20 mouse cellular contexts compared by ENCODE assay signal in the genomic region with DNA sequence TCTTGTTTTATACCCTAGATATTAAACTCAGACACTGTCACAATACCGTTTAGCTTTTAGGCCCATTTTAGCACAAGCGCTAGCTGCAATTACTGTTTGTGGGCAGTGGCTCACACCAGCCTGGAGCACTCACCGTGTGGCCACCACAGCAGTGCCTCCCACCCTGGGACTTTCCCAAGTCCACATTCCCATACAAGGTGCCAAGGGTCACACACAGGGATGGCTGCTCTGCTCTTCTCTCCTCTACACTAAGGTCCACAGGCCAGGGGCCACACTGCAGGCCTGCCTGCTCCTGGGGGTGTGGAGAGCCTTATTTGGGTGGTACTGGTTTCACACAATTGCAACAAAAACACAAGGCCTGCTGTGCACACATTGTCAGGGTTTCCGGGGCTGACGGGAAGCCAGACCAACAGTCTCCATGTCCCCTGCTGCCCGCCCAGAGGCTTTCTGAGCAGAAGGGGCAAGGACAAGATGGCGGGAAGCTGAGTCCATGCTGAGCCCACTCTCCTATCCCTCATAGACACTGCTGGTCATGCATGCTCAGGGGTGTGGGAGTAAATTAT. TPM values are rescaled to one million over a fixed set of nuclear protein-coding genes. Genes with fewer than 3 reads are reported as not detected.
DNase-seq lines count a peak whose midpoint lies in the region; ATAC-seq and TF ChIP-seq lines count a peak whose summit lies in the region.
"Had no signal": no experiment of that assay in that cellular context is flagged by ENCODE, and none has a peak within 500 bp of the region (broad histone marks: within the 10 kb centered on the region; RNA-seq: fewer than 3 reads in every experiment).

No protein-coding gene starts in this region.

- no peaks in the 10 kb centered on the region for H3K9me3 ChIP-seq in kidney, embryonic 15.5 days (replicated peaks)
- no peaks in the 10 kb centered on the region for H3K9me3 ChIP-seq in liver, embryonic 11.5 days (ENCODE audit: control insufficient read depth, low read length)
- no peaks in the 10 kb centered on the region for H3K9me3 ChIP-seq in liver, postnatal 0 days (ENCODE audit: low read length)

- no peak for TF ChIP-seq CTCF in gastrocnemius, adult 2 months (IDR thresholded peaks at IDR 0.05)
- TF ChIP-seq CTCF in kidney, adult 2 months (conservative IDR thresholded peaks at IDR 0.05; ENCODE audit: insufficient read depth, insufficient read length, low read depth, low read length): no peak
- no peak for TF ChIP-seq CTCF in liver, postnatal 0 days (IDR thresholded peaks at IDR 0.05; ENCODE audit: low read depth)

- ATAC-seq in kidney, embryonic 15.5 days (replicated peaks; ENCODE audit: low FRiP score): no peak
- ATAC-seq in liver, embryonic 11.5 days (replicated peaks; ENCODE audit: low FRiP score): no peak
- ATAC-seq in liver, postnatal 0 days: peak; percentile 57
- ATAC-seq: forebrain, embryonic 16.5 days; hindbrain, embryonic 16.5 days had no signal

- TF ChIP-seq EP300 in liver, postnatal 0 days (IDR thresholded peaks at IDR 0.05; ENCODE audit: low read depth): no peak

- H3K4me3 ChIP-seq in gastrocnemius, adult 2 months: no peak overlapping the region
- H3K4me3 ChIP-seq in kidney, embryonic 15.5 days (replicated peaks): no peak overlapping the region
- no peak overlapping the region for H3K4me3 ChIP-seq in kidney, adult 2 months (ENCODE audit: insufficient read depth, low read depth, low read length)
- no peak overlapping the region for H3K4me3 ChIP-seq in liver, embryonic 11.5 days (ENCODE audit: low read depth, low read length)
- H3K4me3 ChIP-seq in liver, postnatal 0 days (ENCODE audit: low read depth, low read length): no peak overlapping the region

- no peak overlapping the region for H3K9ac ChIP-seq in kidney, embryonic 15.5 days
- H3K9ac ChIP-seq in liver, embryonic 11.5 days (ENCODE audit: low read depth, low read length): no peak overlapping the region
- H3K9ac ChIP-seq in liver, postnatal 0 days (replicated peaks): no peak overlapping the region

- DNase-seq in gastrocnemius, adult 2 months: no peak
- DNase-seq in gastrocnemius, postnatal 14 days: no peak
- DNase-seq in kidney, adult 2 months: no peak
- peak; percentile 39 for DNase-seq in liver
- no peak for DNase-seq in liver, embryonic 11.5 days (ENCODE audit: low spot score)
- no peak for DNase-seq in liver, postnatal 0 days
- DNase-seq in adrenal gland, postnatal 36 days: no peak
- DNase-seq: adrenal gland, postnatal 14 days; B cell, adult 2 months; embryo, embryonic 11 days; heart, postnatal 10 days; lung, adult 2 months; lung, postnatal 36 days; right cerebral cortex, postnatal 25 days; thymus, postnatal 14 days had no signal

- H3K4me2 ChIP-seq in kidney, embryonic 15.5 days: no peak overlapping the region
- H3K4me2 ChIP-seq in liver, embryonic 11.5 days: no peak overlapping the region
- no peak overlapping the region for H3K4me2 ChIP-seq in liver, postnatal 0 days (ENCODE audit: low read depth, low read length)
- H3K4me2 ChIP-seq: midbrain, embryonic 11.5 days had no signal

- WGBS in kidney, embryonic 15.5 days: 86% methylated on average over 7 of the region's 7 CpGs
- 71% methylated on average over 7 of the region's 7 CpGs for WGBS in kidney, adult 2 months
- WGBS in liver, embryonic 11.5 days: 84% methylated on average over 7 of the region's 7 CpGs
- 69% methylated on average over 7 of the region's 7 CpGs for WGBS in liver, postnatal 0 days (ENCODE audit: insufficient replicate concordance)

- H3K36me3 ChIP-seq in kidney, embryonic 15.5 days: peaks cover 64% of the 10 kb centered on the region
- H3K36me3 ChIP-seq in kidney, adult 2 months (ENCODE audit: control insufficient read depth, insufficient read depth, low read length): no peaks in the 10 kb centered on the region
- peaks cover 33% of the 10 kb centered on the region for H3K36me3 ChIP-seq in liver, embryonic 11.5 days (ENCODE audit: control insufficient read depth, insufficient read depth, low read length)
- H3K36me3 ChIP-seq in liver, postnatal 0 days (replicated peaks; ENCODE audit: insufficient read depth, low read length): peaks cover 7% of the 10 kb centered on the region; the same call in 1 of the 2 replicates

- H3K27ac ChIP-seq in gastrocnemius, adult 2 months: peak overlapping the region; percentile 48
- H3K27ac ChIP-seq in kidney, embryonic 15.5 days: peak overlapping the region; percentile 30
- no peak overlapping the region for H3K27ac ChIP-seq in kidney, adult 2 months (ENCODE audit: insufficient read depth, low read depth, low read length)
- no peak overlapping the region for H3K27ac ChIP-seq in liver, embryonic 11.5 days (ENCODE audit: low read depth, low read length)
- H3K27ac ChIP-seq in liver, postnatal 0 days (ENCODE audit: low read depth): no peak overlapping the region

- peaks cover 12% of the 10 kb centered on the region; the same call in 1 of the 2 replicates for H3K27me3 ChIP-seq in kidney, embryonic 15.5 days
- H3K27me3 ChIP-seq in kidney, adult 2 months (replicated peaks; ENCODE audit: control insufficient read depth, insufficient read depth, low read length): no peaks in the 10 kb centered on the region
- no peaks in the 10 kb centered on the region; the same call in 1 of the 2 replicates for H3K27me3 ChIP-seq in liver, embryonic 11.5 days (replicated peaks; ENCODE audit: control insufficient read depth, insufficient read depth, low read length)
- no peaks in the 10 kb centered on the region for H3K27me3 ChIP-seq in liver, postnatal 0 days (ENCODE audit: insufficient read depth, low read length)

- intact Hi-C loops in gastrocnemius, adult 2 months (cut with DNase I): no loop called here
- intact Hi-C loops in gastrocnemius, postnatal 14 days (cut with DNase I; ENCODE audit: low total_unique reads): loop anchor here (5.0 kb wide), 1 partner anchor 92 kb away; no protein-coding TSS in a partner anchor

- no peak for TF ChIP-seq POLR2A in kidney, adult 2 months (IDR thresholded peaks at IDR 0.05; ENCODE audit: low read depth, low read length)

- H3K4me1 ChIP-seq in kidney, embryonic 15.5 days: peaks cover 35% of the 10 kb centered on the region
- no peaks in the 10 kb centered on the region for H3K4me1 ChIP-seq in kidney, adult 2 months (ENCODE audit: control insufficient read depth, insufficient read depth, low read length)
- peaks cover 6% of the 10 kb centered on the region for H3K4me1 ChIP-seq in liver, embryonic 11.5 days (replicated peaks; ENCODE audit: control insufficient read depth, insufficient read depth, low read length)
- H3K4me1 ChIP-seq in liver, postnatal 0 days (ENCODE audit: insufficient read depth): 0 out of 2 replicates have a peak, but pooled peaks cover 8% of the 10 kb centered on the region

RNA-seq across cellular contexts. Expression of gene Uqcc2, which starts 9.8 kb away (rescaled TPM):
- total RNA-seq in gastrocnemius, adult 2 months (2021): 100 to 1,000 TPM; 405 to 424 TPM
- total RNA-seq in gastrocnemius, postnatal 14 days (2021): 100 to 1,000 TPM; 342 TPM
- 297 and 300 TPM in 2 replicates for polyA plus RNA-seq in kidney, embryonic 15.5 days (2015; fragmentation: Nextera tagmentation; extraction: Ambion mirVana)
- polyA plus RNA-seq in kidney, adult 2 months (2012; rRNA removed): 208 and 218 TPM in 2 replicates
- polyA plus RNA-seq in liver, embryonic 11.5 days (2014; fragmentation: Nextera tagmentation; extraction: Ambion mirVana): 386 and 413 TPM in 2 replicates
- 101 and 107 TPM in 2 replicates for polyA plus RNA-seq in liver, postnatal 0 days (2015; fragmentation: Nextera tagmentation; extraction: Ambion mirVana)
- 100 to 1,000 TPM; 245 to 370 TPM for total RNA-seq in adrenal gland, postnatal 36 days (2021)

RNA-seq across cellular contexts. Expression of gene Ip6k3, which starts 43.7 kb away (rescaled TPM):
- total RNA-seq in gastrocnemius, adult 2 months (2021): 10 to 100 TPM; 30.9 to 84.2 TPM
- total RNA-seq in gastrocnemius, postnatal 14 days (2021): 100 to 1,000 TPM in 1 of 2 experiments, 10 to 100 TPM in 1; 91.4 to 128 TPM
- 0.10 and 0.27 TPM in 2 replicates for polyA plus RNA-seq in kidney, embryonic 15.5 days (2015; fragmentation: Nextera tagmentation; extraction: Ambion mirVana)
- polyA plus RNA-seq in kidney, adult 2 months (2012; rRNA removed): 0.79 and 1.1 TPM in 2 replicates
- polyA plus RNA-seq in liver, embryonic 11.5 days (2014; fragmentation: Nextera tagmentation; extraction: Ambion mirVana): 0.11 TPM in 1 of 2 replicates, not detected in the other
- polyA plus RNA-seq in liver, postnatal 0 days (2015; fragmentation: Nextera tagmentation; extraction: Ambion mirVana): 0.06 and 0.34 TPM in 2 replicates
- 1 to 10 TPM in 1 of 2 experiments, under 1 TPM in 1; 0.82 to 3.7 TPM for total RNA-seq in adrenal gland, postnatal 36 days (2021)
- total RNA-seq: granulocyte monocyte progenitor cell, adult 5-6 weeks had no signal
- polyA plus RNA-seq: forebrain, embryonic 16.5 days had no signal

Comparison
In these comparisons a context has a peak if more than half of its experiments do, and no peak if none do; other contexts are left out.
1. H3K27ac ChIP-seq: peak in gastrocnemius, adult 2 months (single experiment) and kidney, embryonic 15.5 days (single experiment); none in kidney, adult 2 months (single experiment), liver, embryonic 11.5 days (single experiment) and liver, postnatal 0 days (single experiment).